Mouse (Mus musculus) heart, adult 2 months (tissue): ENCODE data around the gene Gm1043. TPM values are rescaled to one million over a fixed set of nuclear protein-coding genes. Genes with fewer than 3 reads are reported as not detected.

Source experiments
- DNase-seq, 2 experiments: peaks; one replicate each; pipeline ENCODE4 v3.0.0; 2021
- H3K27ac ChIP-seq: fragments of 200-600 bp; 2 replicates; pipeline ENCODE4 v1.8.1; 2022
- H3K27me3 ChIP-seq: fragments of 200-500 bp; 2 replicates; pipeline ENCODE4 v1.6.1; 2012; ENCODE audit warnings: mild to moderate bottlenecking, low read length, inconsistent platforms, mixed read lengths; ENCODE audit not compliant: control insufficient read depth, insufficient read depth
- H3K36me3 ChIP-seq: fragments of 200-500 bp; 2 replicates; pipeline ENCODE4 v1.6.1; 2012; ENCODE audit warnings: low read length, inconsistent platforms; ENCODE audit not compliant: control insufficient read depth, insufficient read depth
- H3K4me1 ChIP-seq: fragments of 200-500 bp; 2 replicates; pipeline ENCODE4 v1.6.1; 2011; ENCODE audit warnings: low read length; ENCODE audit not compliant: control insufficient read depth, insufficient read depth
- H3K4me3 ChIP-seq: fragments of 200-600 bp; 2 replicates; pipeline ENCODE4 v1.8.1; 2022
- H3K79me2 ChIP-seq: fragments of 200-500 bp; replicated peaks from 2 replicates; pipeline ENCODE4 v1.6.1; 2012; ENCODE audit warnings: mild to moderate bottlenecking, inconsistent platforms, low read length, moderate library complexity, mixed read lengths; ENCODE audit not compliant: control insufficient read depth, insufficient read depth
- H3K9ac ChIP-seq: fragments of 200-500 bp; 2 replicates; pipeline ENCODE4 v1.6.1; 2012; ENCODE audit warnings: low read depth, mild to moderate bottlenecking, control low read depth, inconsistent platforms, low read length, mixed read lengths
- CTCF ChIP-seq: fragments of 200-600 bp; IDR thresholded peaks from 2 replicates; pipeline ENCODE4 v1.8.1; 2022; ENCODE audit warnings: antibody characterized with exemption, mild to moderate bottlenecking, moderate library complexity
- EP300 ChIP-seq: fragments of 200-500 bp; IDR thresholded peaks from 2 replicates; pipeline ENCODE4 v1.6.1; 2011; ENCODE audit warnings: low read depth, low read length, control low read depth; ENCODE audit not compliant: insufficient read depth
- POLR2A ChIP-seq: fragments of 200-500 bp; IDR thresholded peaks from 2 replicates; pipeline ENCODE4 v1.6.1; 2011; ENCODE audit warnings: mild to moderate bottlenecking, low read depth, low read length, control low read depth; ENCODE audit not compliant: insufficient read depth
- WGBS: fragments of 180-500 bp; shearing (Covaris S2); methylation state at CpG from one replicate; pipeline ENCODE4 v1.1.7; 2018; 5-methylcytosine and 5-hydroxymethylcytosine counted together
- intact Hi-C: fragments of 180-260 bp; cut with DNase I; formaldehyde crosslinking; loops from one replicate; pipeline ENCODE4 v1.15.1; 2025
- polyA plus RNA-seq: library from polyadenylated mRNA; depleted of rRNA; stranded (reverse); fragments of >200 nt; gene quantifications from 2 replicates; pipeline ENCODE4 v1.2.3, GENCODE M21; 2012
- total RNA-seq, 2 experiments: library from RNA; stranded (reverse); gene quantifications; 2 replicates each; pipeline ENCODE4 v1.2.3; 2021

The Gm1043 gene
- total and polyA plus RNA-seq, 3 experiments = not detected

GRCm38 (mm10) chr5:37196196-37196595 is 111.0 kb downstream of the Gm1043 start:
- H3K4me3 ChIP-seq = no peak overlapping the region
- intact Hi-C loops = no loop called here
- H3K9ac ChIP-seq = no peak overlapping the region
- H3K4me1 ChIP-seq = no peaks in the 10 kb centered on the region
- no peak overlapping the region for H3K27ac ChIP-seq
- no peak for DNase-seq
- no peaks in the 10 kb centered on the region for H3K36me3 ChIP-seq
- TF ChIP-seq POLR2A = no peak
- no peak for TF ChIP-seq EP300
- TF ChIP-seq CTCF = no peak
- H3K27me3 ChIP-seq = no peaks in the 10 kb centered on the region
- H3K79me2 ChIP-seq = no peaks in the 10 kb centered on the region
- 81% methylated on average over 8 of the region's 8 CpGs for WGBS

GRCm38 (mm10) chr5:37196666-37197250 is 111.6 kb downstream of the Gm1043 start:
- Histone ChIP-seq H3K36me3 (no peaks in the 10 kb centered on the region), H3K27me3 (no peaks in the 10 kb centered on the region), H3K4me3 (no peak overlapping the region), H3K79me2 (no peaks in the 10 kb centered on the region), H3K4me1 (no peaks in the 10 kb centered on the region), H3K9ac (no peak overlapping the region), H3K27ac (no peak overlapping the region)
- intact Hi-C loops = no loop called here
- DNase-seq = no peak
- TF ChIP-seq CTCF (no peak), EP300 (no peak), POLR2A (no peak)
- WGBS = 62% methylated on average over 10 of the region's 10 CpGs

DNA sequence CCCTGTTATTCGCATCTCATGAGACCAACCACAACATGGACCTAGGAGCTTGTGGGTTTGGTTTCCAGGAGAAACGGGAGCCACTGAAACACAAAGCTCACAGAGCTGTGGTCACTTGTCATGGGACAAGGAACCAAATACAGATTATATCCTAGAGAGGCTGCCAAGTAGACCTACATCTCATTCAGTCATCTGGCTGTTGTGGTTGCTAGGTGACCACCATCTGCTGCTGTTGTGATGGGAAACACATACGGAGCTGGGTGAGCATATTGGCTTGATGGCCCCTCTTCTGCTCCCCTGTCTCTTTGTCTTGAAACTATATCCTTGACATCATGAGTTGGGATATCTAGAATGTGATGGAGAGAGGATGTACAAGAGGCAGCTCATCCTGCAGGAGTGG is 112.3 kb downstream of the Gm1043 start:
- no peak for DNase-seq
- no peak overlapping the region for H3K9ac ChIP-seq
- TF ChIP-seq EP300 (no peak), CTCF (no peak), POLR2A (no peak)
- H3K4me1 ChIP-seq = no peaks in the 10 kb centered on the region
- H3K36me3 ChIP-seq = no peaks in the 10 kb centered on the region
- H3K4me3 ChIP-seq = no peak overlapping the region
- H3K79me2 ChIP-seq = no peaks in the 10 kb centered on the region
- intact Hi-C loops = no loop called here
- 61% methylated on average over 3 of the region's 3 CpGs for WGBS
- no peak overlapping the region for H3K27ac ChIP-seq
- H3K27me3 ChIP-seq = no peaks in the 10 kb centered on the region

DNA sequence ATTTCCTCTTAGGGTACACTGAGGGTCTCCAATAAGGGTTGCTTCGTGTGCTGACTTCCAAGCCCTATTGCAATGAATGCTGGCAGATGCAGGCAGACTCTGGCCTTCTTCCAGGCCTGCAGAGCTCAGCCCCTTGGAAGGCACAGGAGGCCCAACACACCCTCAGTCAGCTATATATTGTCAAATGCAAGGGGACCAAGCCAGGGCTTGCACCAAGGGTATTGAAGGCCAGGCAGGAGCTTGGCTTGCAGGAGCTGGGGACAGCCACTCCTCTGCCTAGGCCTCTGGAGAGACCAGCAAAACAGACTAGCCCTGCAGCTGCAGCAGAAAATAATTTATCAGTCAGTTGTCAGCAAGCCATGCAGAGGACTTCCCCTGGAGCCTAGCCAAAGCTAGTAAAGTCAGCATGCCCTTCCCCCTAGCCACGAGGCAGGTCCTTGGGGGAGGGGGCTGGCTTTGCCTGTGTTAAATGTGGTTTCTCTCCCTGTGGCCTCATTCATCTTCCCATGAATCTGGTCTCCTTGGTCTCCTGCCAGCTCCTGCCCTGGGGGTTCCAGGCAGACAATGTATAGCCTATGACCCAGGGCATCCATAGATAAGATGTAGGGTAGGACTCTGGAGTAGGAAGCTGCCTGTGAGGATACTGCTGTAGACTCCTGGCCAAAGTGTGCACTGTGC is 113.0 kb downstream of the Gm1043 start:
- TF ChIP-seq EP300 (no peak), CTCF (no peak), POLR2A (no peak)
- no peaks in the 10 kb centered on the region for H3K4me1 ChIP-seq
- no peaks in the 10 kb centered on the region for H3K79me2 ChIP-seq
- H3K27ac ChIP-seq = no peak overlapping the region
- no peaks in the 10 kb centered on the region for H3K36me3 ChIP-seq
- H3K9ac ChIP-seq = no peak overlapping the region
- no peak overlapping the region for H3K4me3 ChIP-seq
- intact Hi-C loops = no loop called here
- no peaks in the 10 kb centered on the region for H3K27me3 ChIP-seq
- DNase-seq = no peak
- WGBS = 10% methylated on average over 2 of the region's 2 CpGs

- no peaks in the 10 kb centered on the region for H3K36me3 ChIP-seq
- intact Hi-C loops = no loop called here
- TF ChIP-seq CTCF = no peak
- TF ChIP-seq POLR2A = no peak
- no peak for TF ChIP-seq EP300
- DNase-seq = no peak
- no peak overlapping the region for H3K9ac ChIP-seq
- 0% methylated on average over 1 of the region's 1 CpGs for WGBS
- no peaks in the 10 kb centered on the region for H3K27me3 ChIP-seq
- H3K4me1 ChIP-seq = no peaks in the 10 kb centered on the region
- no peak overlapping the region for H3K27ac ChIP-seq
- H3K4me3 ChIP-seq = no peak overlapping the region
- H3K79me2 ChIP-seq = no peaks in the 10 kb centered on the region
Measured at GRCm38 (mm10) chr5:37202285-37202684, 117.1 kb downstream of the Gm1043 start.

DNA sequence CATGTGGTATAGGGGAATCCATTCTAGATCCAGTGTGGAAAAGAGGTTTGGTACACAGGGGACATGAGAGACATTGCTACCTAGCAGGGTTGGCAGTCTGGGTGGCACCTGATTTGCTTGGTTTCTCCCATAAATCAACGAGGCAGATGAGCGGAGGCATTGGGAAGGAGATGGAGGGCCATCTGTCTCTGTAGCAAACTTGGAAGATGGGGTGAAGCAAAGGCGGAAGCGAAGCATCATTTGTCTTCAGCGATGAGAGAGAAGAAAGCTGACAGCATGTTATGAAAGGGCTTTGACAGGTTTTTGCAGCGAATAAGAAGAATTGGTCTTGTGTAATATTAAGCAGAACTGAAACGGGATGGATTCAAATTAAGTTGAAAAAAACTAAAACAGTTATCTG is 119.7 kb downstream of the Gm1043 start:
- no peak for DNase-seq
- TF ChIP-seq CTCF (no peak), POLR2A (no peak), EP300 (no peak)
- 81% methylated on average over 7 of the region's 7 CpGs for whole genome bisulfite sequencing
- Histone ChIP-seq H3K36me3 (no peaks in the 10 kb centered on the region), H3K27me3 (no peaks in the 10 kb centered on the region), H3K79me2 (no peaks in the 10 kb centered on the region), H3K4me1 (no peaks in the 10 kb centered on the region), H3K27ac (no peak overlapping the region), H3K9ac (no peak overlapping the region), H3K4me3 (no peak overlapping the region)
- intact Hi-C loops = no loop called here
